Mouse (Mus musculus) forebrain, embryonic 16.5 days (tissue): ENCODE data around the gene G2e3. TPM values are rescaled to one million over a fixed set of nuclear protein-coding genes. Genes with fewer than 3 reads are reported as not detected.
A peak's percentile ranks its signal among the peaks of the same experiment; 100 is the strongest.

Experiments used
- ATAC-seq: fragments of 200-750 bp; cut with Nextera tagmentation; 2 replicates; pipeline ENCODE4 v1.8.0; 2017; ENCODE audit warnings: mild to moderate bottlenecking, moderate library complexity
- H3K27ac ChIP-seq: fragments of 300-500 bp; sonication (generic); 2 replicates; pipeline ENCODE4 v1.5.1; 2014; ENCODE audit warnings: low read length, control low read depth
- H3K27me3 ChIP-seq: fragments of 300-500 bp; sonication (generic); replicated peaks from 2 replicates; pipeline ENCODE4 v1.6.1; 2014; ENCODE audit warnings: low read length; ENCODE audit not compliant: control insufficient read depth, insufficient read depth
- H3K36me3 ChIP-seq: fragments of 300-500 bp; sonication (generic); 2 replicates; pipeline ENCODE4 v1.6.1; 2014; ENCODE audit not compliant: control insufficient read depth, insufficient read depth
- H3K4me1 ChIP-seq: fragments of 300-500 bp; sonication (generic); replicated peaks from 2 replicates; pipeline ENCODE4 v1.6.1; 2014; ENCODE audit warnings: low read length; ENCODE audit not compliant: control insufficient read depth, insufficient read depth
- H3K4me2 ChIP-seq: fragments of 300-500 bp; sonication (generic); 2 replicates; pipeline ENCODE4 v1.6.1; 2014; ENCODE audit warnings: mild to moderate bottlenecking, low read length, control low read depth
- H3K4me3 ChIP-seq: fragments of 300-500 bp; sonication (generic); replicated peaks from 2 replicates; pipeline ENCODE4 v1.5.1; 2014; ENCODE audit warnings: mild to moderate bottlenecking, low read length, control low read depth
- H3K9ac ChIP-seq: fragments of 300-500 bp; sonication (generic); replicated peaks from 2 replicates; pipeline ENCODE4 v1.6.1; 2014; ENCODE audit warnings: low read depth, low read length, control low read depth
- H3K9me3 ChIP-seq: fragments of 300-500 bp; sonication (generic); 2 replicates; pipeline ENCODE4 v1.6.1; 2016; ENCODE audit warnings: low read length; ENCODE audit not compliant: control insufficient read depth
- WGBS: fragments of 180-500 bp; shearing (Covaris S2); extraction: QIAGEN DNeasy Blood & Tissue Kit; methylation state at CpG from one replicate; pipeline ENCODE4 v1.1.7; 2014; 5-methylcytosine and 5-hydroxymethylcytosine counted together
- polyA plus RNA-seq: library from polyadenylated mRNA; unstranded; fragments of >200 nt; fragmentation: Nextera tagmentation; extraction: Ambion mirVana; gene quantifications from 2 replicates; pipeline ENCODE4 v1.2.1, GENCODE M21; 2015

The G2e3 gene
- polyA plus RNA-seq, 1 experiment from 2014 or later: 34.1 TPM

DNA sequence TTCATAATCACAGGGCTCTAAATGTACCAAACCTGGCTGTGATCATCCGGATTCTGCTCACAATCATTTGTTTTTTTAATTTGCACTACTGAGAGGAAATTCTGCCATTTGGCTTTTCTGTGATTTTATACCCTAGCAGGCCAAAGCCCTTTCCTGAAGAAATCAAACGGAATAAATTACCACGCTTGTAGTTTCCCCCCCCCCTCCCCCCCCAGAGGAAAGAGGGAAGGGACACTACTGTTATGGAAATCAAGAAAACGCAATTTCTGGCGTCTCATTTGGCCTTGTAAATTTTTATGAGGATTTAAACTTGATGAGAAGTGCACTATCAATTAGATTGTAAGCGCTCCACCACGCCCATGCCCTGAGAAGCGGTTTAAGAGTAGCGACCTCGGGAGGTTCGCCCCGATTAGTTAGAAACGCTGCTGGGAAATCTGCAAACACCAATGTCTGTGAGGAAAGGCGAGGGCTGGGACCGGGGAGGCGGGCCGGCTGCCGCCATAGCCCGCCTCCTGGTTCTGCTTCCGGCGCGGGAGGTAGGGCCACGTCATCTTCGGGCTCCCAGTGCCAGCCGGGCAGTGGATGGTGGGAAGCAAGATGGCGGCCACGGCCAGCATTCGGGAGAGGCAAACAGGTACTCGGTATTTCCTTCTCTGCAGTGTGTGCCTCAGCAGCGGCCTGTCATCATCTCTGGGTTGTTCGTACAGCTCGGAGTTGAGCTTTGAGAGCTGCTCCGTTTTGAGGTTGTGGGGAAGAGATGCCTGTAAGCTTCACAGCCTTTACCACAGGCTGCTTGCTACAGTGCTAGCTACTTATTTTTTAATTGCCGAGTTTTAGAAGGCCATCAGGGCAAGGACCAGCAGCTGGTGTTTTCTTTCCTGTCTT lies 29.4 kb downstream of the G2e3 start, which contains the start of gene Scfd1:
Gene Scfd1 (plus strand): TSS at position 508 of the 885 bp plus-strand sequence.
- H3K27ac ChIP-seq: peak within 1 kb of the TSS; percentile 85
- H3K4me2 ChIP-seq: peak within 1 kb of the TSS; percentile 81
- peak within 1 kb of the TSS; percentile 76 for H3K4me3 ChIP-seq
- peak within 1 kb of the TSS; percentile 87 for H3K9ac ChIP-seq
- H3K4me1 ChIP-seq: no peaks in the 10 kb centered on the region
- H3K9me3 ChIP-seq: no peaks in the 10 kb centered on the region
- 1% methylated on average over 34 of the region's 34 CpGs for WGBS
- no peaks in the 10 kb centered on the region for H3K27me3 ChIP-seq
- peak; percentile 100 for ATAC-seq
- H3K36me3 ChIP-seq: peaks cover 16% of the 10 kb centered on the region

DNA sequence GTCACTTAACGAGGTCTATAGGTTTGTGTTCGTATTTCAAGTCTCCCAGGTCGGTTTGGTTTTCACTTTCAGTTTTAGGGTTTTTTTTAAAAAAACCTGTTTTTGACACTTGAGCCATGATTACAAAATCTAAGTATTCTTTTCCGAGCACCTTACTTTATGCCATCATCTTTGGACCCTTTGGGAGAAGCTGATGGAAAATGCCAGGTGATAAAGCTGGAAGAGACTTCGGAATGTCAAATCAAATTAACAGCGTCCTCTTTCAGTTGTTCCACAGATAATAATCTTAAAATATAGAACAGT lies 30.0 kb downstream of the G2e3 start:
- WGBS: 23% methylated on average over 6 of the region's 6 CpGs
- ATAC-seq: no peak

DNA sequence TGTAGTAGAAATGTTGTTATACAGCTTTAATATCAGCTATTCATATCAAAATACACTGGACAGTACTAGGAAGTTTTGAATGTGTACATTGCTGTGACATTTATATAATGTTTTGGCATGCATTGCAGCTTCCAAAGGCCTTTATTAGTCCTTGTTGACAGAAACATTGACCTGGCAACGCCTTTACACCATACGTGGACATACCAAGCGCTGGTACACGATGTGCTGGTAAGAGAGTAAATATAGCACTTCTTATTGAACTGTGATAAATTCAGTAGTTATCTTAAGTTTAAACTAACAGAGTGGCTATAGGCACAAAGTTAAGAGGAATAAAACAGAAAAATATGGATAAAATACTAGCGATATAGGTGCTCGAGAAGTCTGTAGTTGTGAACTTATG lies 52.0 kb downstream of the G2e3 start:
- WGBS: 96% methylated on average over 6 of the region's 6 CpGs
- Histone ChIP-seq H3K9ac (no peak overlapping the region), H3K4me2 (no peak overlapping the region), H3K4me1 (no peaks in the 10 kb centered on the region), H3K36me3 (peaks cover 14% of the 10 kb centered on the region), H3K4me3 (no peak overlapping the region), H3K27ac (no peak overlapping the region), H3K27me3 (no peaks in the 10 kb centered on the region), H3K9me3 (no peaks in the 10 kb centered on the region)
- ATAC-seq: no peak

More for the DNA sequence above, 30.0 kb downstream of the G2e3 start:
- Histone ChIP-seq H3K9me3 (no peaks in the 10 kb centered on the region), H3K27ac (peak overlapping the region; percentile 85), H3K36me3 (peaks cover 11% of the 10 kb centered on the region), H3K9ac (peak overlapping the region; percentile 87), H3K4me1 (no peaks in the 10 kb centered on the region), H3K4me3 (peak overlapping the region; percentile 76), H3K27me3 (no peaks in the 10 kb centered on the region), H3K4me2 (peak overlapping the region; percentile 81)

DNA sequence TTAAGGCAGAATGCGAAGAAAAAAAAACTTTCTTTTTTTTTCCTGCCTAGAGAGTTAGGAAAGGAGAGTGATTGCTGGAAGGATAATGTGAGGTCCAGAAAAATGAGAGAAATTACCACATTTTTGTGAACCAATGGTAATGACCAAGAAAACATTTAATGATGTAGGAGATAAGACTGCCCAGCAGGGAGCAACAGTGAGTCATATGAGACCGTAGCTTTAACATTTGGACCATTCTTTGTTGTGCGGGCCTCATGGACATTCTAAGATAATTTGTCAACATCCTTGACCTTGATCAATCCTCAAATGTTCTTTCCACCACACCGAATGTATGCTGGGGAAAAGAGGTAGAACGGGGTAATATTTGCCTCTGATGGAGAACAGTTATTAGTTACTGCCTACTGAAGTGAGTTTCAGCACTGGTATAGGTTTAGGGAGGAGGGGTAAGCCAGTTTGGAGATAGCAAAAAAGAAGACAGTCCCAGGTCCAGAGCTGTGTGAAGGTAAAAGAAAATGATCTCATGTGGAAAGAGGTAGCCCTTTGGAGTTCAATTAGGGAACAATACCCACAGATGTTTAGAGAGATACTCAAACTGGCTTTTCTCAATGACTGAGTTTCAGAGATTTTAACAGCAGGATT lies 54.3 kb downstream of the G2e3 start:
- no peaks in the 10 kb centered on the region for H3K27me3 ChIP-seq
- no peaks in the 10 kb centered on the region for H3K9me3 ChIP-seq
- H3K9ac ChIP-seq: no peak overlapping the region
- no peak overlapping the region for H3K4me2 ChIP-seq
- no peaks in the 10 kb centered on the region for H3K4me1 ChIP-seq
- peak; percentile 40; the same call in 1 of the 2 replicates for ATAC-seq
- H3K4me3 ChIP-seq: no peak overlapping the region
- no peaks in the 10 kb centered on the region for H3K36me3 ChIP-seq
- no peak overlapping the region for H3K27ac ChIP-seq
- WGBS: 77% methylated on average over 5 of the region's 5 CpGs

DNA sequence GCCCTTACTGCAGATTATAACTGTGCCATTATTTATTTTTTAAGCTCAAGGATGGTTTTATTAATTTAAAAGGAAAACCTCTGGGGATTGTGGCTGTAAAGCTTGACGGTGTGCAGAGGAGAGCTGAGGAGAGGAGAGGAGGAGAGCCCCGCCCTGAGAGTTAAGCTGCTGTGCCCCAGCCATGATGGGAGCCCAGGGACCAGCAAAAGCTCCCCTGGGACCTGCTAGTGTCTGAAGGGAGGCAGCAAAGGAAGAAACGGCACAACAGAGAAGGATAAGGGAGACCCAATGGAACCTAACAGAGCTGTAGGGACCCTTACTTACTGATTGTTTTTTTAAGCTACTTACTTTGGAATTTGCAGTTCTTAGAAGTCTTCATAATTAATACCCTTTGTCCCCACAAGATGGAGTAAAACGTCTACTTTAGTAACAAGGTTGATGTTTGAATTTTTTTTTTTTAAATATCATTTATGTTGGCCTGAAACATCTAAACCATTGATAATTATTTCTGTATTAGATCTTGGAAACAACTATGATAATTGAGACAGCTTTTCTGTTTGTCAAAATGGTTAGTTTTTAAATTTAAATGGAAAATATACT lies 56.2 kb downstream of the G2e3 start:
- no peak overlapping the region for H3K4me3 ChIP-seq
- H3K4me2 ChIP-seq: no peak overlapping the region
- H3K36me3 ChIP-seq: no peaks in the 10 kb centered on the region
- H3K9me3 ChIP-seq: no peaks in the 10 kb centered on the region
- H3K27me3 ChIP-seq: no peaks in the 10 kb centered on the region
- no peak overlapping the region for H3K27ac ChIP-seq
- no peak overlapping the region for H3K9ac ChIP-seq
- WGBS: 70% methylated on average over 4 of the region's 4 CpGs
- H3K4me1 ChIP-seq: no peaks in the 10 kb centered on the region
- ATAC-seq: no peak

DNA sequence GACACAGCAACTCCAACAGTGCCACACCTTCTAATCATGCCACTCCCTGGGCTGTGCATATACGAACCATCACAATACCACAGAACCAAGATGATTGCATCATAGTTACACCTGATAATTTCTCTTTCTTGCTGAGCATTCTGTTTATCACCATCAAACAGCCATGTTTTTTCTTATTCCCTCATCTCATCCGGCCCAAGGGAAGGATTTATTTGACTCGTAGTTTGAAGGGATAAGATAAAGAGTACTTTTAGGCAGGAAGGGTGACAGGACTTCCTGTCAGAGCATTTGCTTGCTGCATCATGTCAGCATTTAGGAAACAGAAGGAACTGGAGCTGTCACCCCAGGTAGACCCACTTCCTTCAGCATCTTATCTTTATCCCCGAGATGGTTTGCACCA lies 63.5 kb downstream of the G2e3 start:
- no peak for ATAC-seq
- no peaks in the 10 kb centered on the region for H3K9me3 ChIP-seq
- no peaks in the 10 kb centered on the region for H3K4me1 ChIP-seq
- H3K36me3 ChIP-seq: peaks cover 11% of the 10 kb centered on the region; the same call in 1 of the 2 replicates
- no peak overlapping the region for H3K9ac ChIP-seq
- H3K4me3 ChIP-seq: no peak overlapping the region
- H3K27me3 ChIP-seq: no peaks in the 10 kb centered on the region
- H3K4me2 ChIP-seq: no peak overlapping the region
- H3K27ac ChIP-seq: no peak overlapping the region
- WGBS: 92% methylated on average over 4 of the region's 4 CpGs

Other genes with a start within 250 kb of the G2e3 start
- 60.6 and 62.2 TPM in 2 replicates for gene Scfd1, start 29.4 kb downstream of the G2e3 start, polyA plus RNA-seq
- gene Coch, start 245.3 kb downstream of the G2e3 start, polyA plus RNA-seq: 9.3 and 11.4 TPM in 2 replicates